Mouse (Mus musculus) midbrain, embryonic 11.5 days (tissue): ENCODE measurements around the gene Zfp616. TPM values are rescaled to one million over a fixed set of nuclear protein-coding genes. Genes with fewer than 3 reads are reported as not detected.

Experiments used
- ATAC-seq: fragments of 200-750 bp; cut with Nextera tagmentation; 2 replicates; pipeline ENCODE4 v1.8.0; 2017; ENCODE audit warnings: moderate TSS enrichment, moderate library complexity; ENCODE audit not compliant: low FRiP score
- DNase-seq: peaks from one replicate; pipeline ENCODE4 v3.0.0; 2015; ENCODE audit warnings: low spot score; ENCODE audit errors: missing footprints
- H3K27ac ChIP-seq: fragments of 300-500 bp; sonication (generic); 2 replicates; pipeline ENCODE4 v1.5.1; 2014; ENCODE audit warnings: low read depth, low read length
- H3K27me3 ChIP-seq: fragments of 300-500 bp; sonication (generic); 2 replicates; pipeline ENCODE4 v1.6.1; 2014; ENCODE audit warnings: mild to moderate bottlenecking, low read length, moderate library complexity, mixed read lengths; ENCODE audit not compliant: control insufficient read depth, insufficient read depth
- H3K36me3 ChIP-seq: fragments of 300-500 bp; sonication (generic); 2 replicates; pipeline ENCODE4 v1.6.1; 2014; ENCODE audit warnings: mild to moderate bottlenecking, low read length, moderate library complexity, mixed read lengths; ENCODE audit not compliant: control insufficient read depth, insufficient read depth
- H3K4me1 ChIP-seq: fragments of 300-500 bp; sonication (generic); 2 replicates; pipeline ENCODE4 v1.6.1; 2014; ENCODE audit warnings: low read length; ENCODE audit not compliant: control insufficient read depth, insufficient read depth
- H3K4me2 ChIP-seq: fragments of 300-500 bp; sonication (generic); 2 replicates; pipeline ENCODE4 v1.6.1; 2014; ENCODE audit warnings: mild to moderate bottlenecking, moderate library complexity
- H3K4me3 ChIP-seq: fragments of 300-500 bp; sonication (generic); 2 replicates; pipeline ENCODE4 v1.5.1; 2014; ENCODE audit warnings: low read depth, low read length
- H3K9ac ChIP-seq: fragments of 300-500 bp; sonication (generic); 2 replicates; pipeline ENCODE4 v1.6.1; 2014; ENCODE audit warnings: low read length
- H3K9me3 ChIP-seq: fragments of 300-500 bp; sonication (generic); 2 replicates; pipeline ENCODE4 v1.6.1; 2016; ENCODE audit warnings: low read length; ENCODE audit not compliant: control insufficient read depth
- WGBS: fragments of 180-500 bp; shearing (Covaris S2); extraction: QIAGEN DNeasy Blood & Tissue Kit; methylation state at CpG from one replicate; pipeline ENCODE4 v1.1.7; 2014; 5-methylcytosine and 5-hydroxymethylcytosine counted together
- polyA plus RNA-seq: library from polyadenylated mRNA; unstranded; fragments of >200 nt; fragmentation: Nextera tagmentation; extraction: Ambion mirVana; gene quantifications from 2 replicates; pipeline ENCODE4 v1.2.1, GENCODE M21; 2014

The Zfp616 gene
- not detected in 2 replicates for polyA plus RNA-seq

- H3K9ac ChIP-seq: no peak within 1 kb of the TSS
- H3K4me3 ChIP-seq: no peak within 1 kb of the TSS
- peaks cover 1% of the 10 kb centered on the region; the same call in 1 of the 2 replicates for H3K9me3 ChIP-seq
- H3K4me1 ChIP-seq: no peaks in the 10 kb centered on the region
- no peak within 1 kb of the TSS for H3K27ac ChIP-seq
- no peak within 1 kb of the TSS for H3K4me2 ChIP-seq
- no peak for ATAC-seq
- DNase-seq: no peak
- 85% methylated on average over 1 of the region's 1 CpGs for WGBS
- H3K27me3 ChIP-seq: no peaks in the 10 kb centered on the region
- H3K36me3 ChIP-seq: no peaks in the 10 kb centered on the region
Observed at GRCm38 (mm10) chr11:74069655-74070054, at the start of gene Zfp616. Gene Zfp616, plus strand, starts transcription at chr11:74069955.

- Histone ChIP-seq H3K4me2 (no peak overlapping the region), H3K4me1 (no peaks in the 10 kb centered on the region), H3K27me3 (no peaks in the 10 kb centered on the region), H3K36me3 (no peaks in the 10 kb centered on the region), H3K27ac (no peak overlapping the region), H3K9me3 (peaks cover 13% of the 10 kb centered on the region; the same call in 1 of the 2 replicates), H3K9ac (no peak overlapping the region), H3K4me3 (no peak overlapping the region)
- DNase-seq (no peak), ATAC-seq (no peak)
- 67% methylated on average over 3 of the region's 3 CpGs for WGBS
Observed at GRCm38 (mm10) chr11:74051347-74051746, 18.4 kb upstream of the Zfp616 start.

GRCm38 (mm10) chr11:74056451-74056850, 13.3 kb upstream of the Zfp616 start, which contains the start of the genes Olfr139 and Olfr399:
Gene Olfr139, minus strand, starts transcription at chr11:74056551.
Gene Olfr399, minus strand, starts transcription at chr11:74056615.
- Histone ChIP-seq H3K9me3 (peaks cover 15% of the 10 kb centered on the region; the same call in 1 of the 2 replicates), H3K4me3 (no peak within 1 kb of the TSS), H3K36me3 (no peaks in the 10 kb centered on the region), H3K4me2 (no peak within 1 kb of the TSS), H3K4me1 (no peaks in the 10 kb centered on the region), H3K9ac (no peak within 1 kb of the TSS), H3K27me3 (no peaks in the 10 kb centered on the region), H3K27ac (no peak within 1 kb of the TSS)
- WGBS: 82% methylated on average over 2 of the region's 2 CpGs
- DNase-seq (no peak), ATAC-seq (no peak)

GRCm38 (mm10) chr11:74100724-74101123, 31.0 kb downstream of the Zfp616 start:
- WGBS: 85% methylated on average over 2 of the region's 2 CpGs
- no peak for DNase-seq

GRCm38 (mm10) chr11:74101507-74101906, 31.8 kb downstream of the Zfp616 start:
- no peak for DNase-seq
- no peak overlapping the region for H3K9ac ChIP-seq
- no peak for ATAC-seq
- H3K9me3 ChIP-seq: peaks cover 7% of the 10 kb centered on the region; the same call in 1 of the 2 replicates
- no peaks in the 10 kb centered on the region for H3K36me3 ChIP-seq
- no peak overlapping the region for H3K27ac ChIP-seq
- H3K4me1 ChIP-seq: no peaks in the 10 kb centered on the region
- no peak overlapping the region for H3K4me3 ChIP-seq
- WGBS: 53% methylated on average over 2 of the region's 2 CpGs
- no peak overlapping the region for H3K4me2 ChIP-seq
- no peaks in the 10 kb centered on the region for H3K27me3 ChIP-seq

More at GRCm38 (mm10) chr11:74100724-74101123, 31.0 kb downstream of the Zfp616 start:
- no peak for ATAC-seq
- Histone ChIP-seq H3K4me2 (no peak overlapping the region), H3K27me3 (no peaks in the 10 kb centered on the region), H3K4me1 (no peaks in the 10 kb centered on the region), H3K27ac (no peak overlapping the region), H3K4me3 (no peak overlapping the region), H3K9ac (no peak overlapping the region), H3K9me3 (peaks cover 7% of the 10 kb centered on the region; the same call in 1 of the 2 replicates), H3K36me3 (no peaks in the 10 kb centered on the region)

- 38% methylated on average over 5 of the region's 5 CpGs for WGBS
- Histone ChIP-seq H3K4me2 (no peak overlapping the region), H3K4me1 (no peaks in the 10 kb centered on the region), H3K4me3 (no peak overlapping the region), H3K9me3 (peaks cover 10% of the 10 kb centered on the region; the same call in 1 of the 2 replicates), H3K27me3 (no peaks in the 10 kb centered on the region), H3K27ac (no peak overlapping the region), H3K36me3 (no peaks in the 10 kb centered on the region), H3K9ac (no peak overlapping the region)
- ATAC-seq (no peak), DNase-seq (no peak)
Observed at GRCm38 (mm10) chr11:74105066-74105465, 35.3 kb downstream of the Zfp616 start.

GRCm38 (mm10) chr11:74113412-74113811, 43.7 kb downstream of the Zfp616 start, which contains the start of gene Olfr401:
Gene Olfr401, plus strand, starts transcription at chr11:74113712.
- H3K4me1 ChIP-seq: no peaks in the 10 kb centered on the region
- no peak for DNase-seq
- no peak within 1 kb of the TSS for H3K27ac ChIP-seq
- no peak within 1 kb of the TSS for H3K9ac ChIP-seq
- H3K4me3 ChIP-seq: no peak within 1 kb of the TSS
- H3K36me3 ChIP-seq: no peaks in the 10 kb centered on the region
- H3K9me3 ChIP-seq: peaks cover 12% of the 10 kb centered on the region; the same call in 1 of the 2 replicates
- no peak for ATAC-seq
- no peak within 1 kb of the TSS for H3K4me2 ChIP-seq
- no peaks in the 10 kb centered on the region for H3K27me3 ChIP-seq

Other genes starting within 250 kb of the Zfp616 start
- not detected in 2 replicates for gene Olfr393, start 218.5 kb upstream of the Zfp616 start, polyA plus RNA-seq
- not detected in 2 replicates for gene Olfr394, start 179.2 kb upstream of the Zfp616 start, polyA plus RNA-seq
- gene Olfr395, start 160.7 kb upstream of the Zfp616 start, polyA plus RNA-seq: not detected in 2 replicates
- gene Olfr23, start 133.3 kb upstream of the Zfp616 start, polyA plus RNA-seq: not detected in 2 replicates
- gene Olfr397, start 109.1 kb upstream of the Zfp616 start, polyA plus RNA-seq: not detected in 2 replicates
- not detected in 2 replicates for gene Olfr398, start 79.5 kb upstream of the Zfp616 start, polyA plus RNA-seq
- gene Olfr139, start 13.4 kb upstream of the Zfp616 start, polyA plus RNA-seq: not detected in 2 replicates
- gene Olfr399, start 13.3 kb upstream of the Zfp616 start, polyA plus RNA-seq: not detected in 2 replicates
- gene Olfr401, start 43.8 kb downstream of the Zfp616 start, polyA plus RNA-seq: not detected in 2 replicates
- not detected in 2 replicates for gene Olfr402, start 83.6 kb downstream of the Zfp616 start, polyA plus RNA-seq
- not detected in 2 replicates for gene Olfr403, start 116.3 kb downstream of the Zfp616 start, polyA plus RNA-seq
- gene Olfr43, start 141.4 kb downstream of the Zfp616 start, polyA plus RNA-seq: not detected in 2 replicates
- gene Olfr406, start 189.9 kb downstream of the Zfp616 start, polyA plus RNA-seq: not detected in 2 replicates
- gene Olfr59, start 213.8 kb downstream of the Zfp616 start, polyA plus RNA-seq: not detected in 2 replicates